Mouse (Mus musculus): ENCODE results near the gene Nsd1.

- TF ChIP-seq CTCF (IDR thresholded peaks at IDR 0.05; ENCODE audit: control insufficient read depth, insufficient read depth, insufficient replicate concordance, low read depth, low read length) (no peak), POLR2A (IDR thresholded peaks at IDR 0.05; ENCODE audit: control insufficient read depth, low read depth, low read length) (no peak)
These were observed 21.1 kb downstream of the Nsd1 start for GRCm38 (mm10) chr13:55230701-55231100.
